Mouse (Mus musculus): ENCODE measurements around the gene Sept10. TPM values are rescaled to one million over a fixed set of nuclear protein-coding genes. Genes with fewer than 3 reads are reported as not detected.

Gene Sept10
- polyA plus RNA-seq, 1 experiment from 2014 or later = 12.8 TPM

DNA sequence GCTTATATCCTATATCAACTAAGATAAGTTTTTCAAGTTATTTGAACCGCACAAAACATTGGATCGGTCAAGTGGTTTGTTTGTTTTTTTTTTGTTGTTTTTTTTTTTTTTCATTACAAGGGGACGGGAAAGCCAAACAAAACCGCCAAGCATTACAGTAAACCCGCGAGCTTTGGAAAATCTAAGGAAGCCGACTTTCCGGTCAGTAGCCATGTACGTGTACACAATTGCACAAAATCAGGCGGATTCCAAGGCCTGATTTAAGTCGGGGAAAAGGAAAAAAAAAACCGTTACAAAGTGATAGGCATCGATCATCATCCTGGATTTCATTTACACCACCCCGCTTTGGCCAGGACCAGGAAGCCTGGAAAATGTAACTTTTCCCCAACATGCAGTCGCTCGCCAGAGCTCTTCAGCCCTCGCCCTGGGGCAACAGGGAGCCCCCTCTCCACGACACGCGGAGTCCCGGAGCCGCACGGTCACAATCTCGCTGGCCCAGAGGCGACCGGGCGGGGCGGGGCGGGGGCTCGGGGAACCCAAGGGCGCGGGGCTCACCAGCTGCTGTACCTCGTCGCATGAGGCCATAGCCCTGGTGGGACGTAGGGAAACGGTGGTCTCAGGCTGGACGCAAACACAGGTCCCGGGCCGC is 699 bp downstream of the Sept10 start:
- Histone ChIP-seq H3K4me2 (ENCODE audit: low read depth, low read length) (peak overlapping the region; percentile 57), H3K9ac (replicated peaks; ENCODE audit: low read depth, low read length) (peak overlapping the region; percentile 67), H3K9me3 (ENCODE audit: control insufficient read depth, low read length) (no peaks in the 10 kb centered on the region), H3K27me3 (ENCODE audit: control insufficient read depth, insufficient read depth, low read length) (peaks cover 2% of the 10 kb centered on the region; the same call in 1 of the 2 replicates), H3K36me3 (ENCODE audit: control insufficient read depth, insufficient read depth, low read length) (no peaks in the 10 kb centered on the region), H3K27ac (ENCODE audit: low read depth, low read length) (peak overlapping the region; percentile 95), H3K4me3 (ENCODE audit: low read depth, low read length) (peak overlapping the region; percentile 94), H3K4me1 (ENCODE audit: control insufficient read depth, insufficient read depth, low read length) (peaks cover 14% of the 10 kb centered on the region)
- 3% methylated on average over 39 of the region's 39 CpGs for WGBS
- no peak for ATAC-seq (ENCODE audit: low read depth)

DNA sequence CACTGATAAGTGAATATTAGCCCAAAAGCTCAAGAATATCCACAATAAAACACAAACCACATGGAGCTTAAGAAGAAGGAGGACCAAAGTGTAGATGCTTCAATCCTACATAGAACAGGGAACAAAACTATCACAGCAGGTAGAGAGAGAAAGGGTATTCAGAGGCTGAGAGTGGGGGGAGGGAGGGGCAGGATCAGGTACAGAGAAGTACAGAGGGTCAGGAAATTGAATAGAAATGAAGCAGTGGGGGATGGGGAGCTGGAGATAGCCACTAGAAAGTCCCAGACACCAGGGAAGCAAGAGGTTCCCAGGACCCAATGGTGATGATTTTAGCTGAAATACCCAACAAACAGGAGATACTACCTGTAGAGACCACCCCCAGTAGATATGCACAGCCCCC is 21.6 kb downstream of the Sept10 start:
- ATAC-seq (ENCODE audit: low read depth) = no peak
- Histone ChIP-seq H3K4me3 (ENCODE audit: low read depth, low read length) (no peak overlapping the region), H3K27ac (ENCODE audit: low read depth, low read length) (no peak overlapping the region), H3K4me1 (ENCODE audit: control insufficient read depth, insufficient read depth, low read length) (no peaks in the 10 kb centered on the region), H3K27me3 (ENCODE audit: control insufficient read depth, insufficient read depth, low read length) (no peaks in the 10 kb centered on the region), H3K4me2 (ENCODE audit: low read depth, low read length) (no peak overlapping the region), H3K9me3 (ENCODE audit: control insufficient read depth, low read length) (no peaks in the 10 kb centered on the region), H3K36me3 (ENCODE audit: control insufficient read depth, insufficient read depth, low read length) (no peaks in the 10 kb centered on the region), H3K9ac (replicated peaks; ENCODE audit: low read depth, low read length) (no peak overlapping the region)

DNA sequence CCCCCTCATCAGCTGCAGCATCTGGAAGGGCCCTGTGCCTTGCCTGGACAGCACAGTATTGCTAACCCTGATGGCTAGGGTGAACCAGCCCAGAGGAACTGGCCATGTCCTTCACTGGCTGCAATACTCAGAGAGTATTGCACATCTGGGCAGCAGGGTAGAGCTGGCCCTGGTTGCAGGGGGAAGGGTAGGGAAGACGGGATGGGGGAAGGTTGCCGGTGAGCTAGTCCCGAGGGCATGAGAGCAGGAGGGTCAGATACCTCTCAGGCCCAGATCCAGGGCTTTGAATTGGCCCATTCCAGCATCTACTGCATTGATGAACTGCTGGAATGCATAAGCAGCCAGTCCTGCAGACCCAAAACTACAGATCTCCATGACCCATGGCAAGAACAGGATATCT is 24.9 kb downstream of the Sept10 start:
- ATAC-seq (ENCODE audit: low read depth) = no peak
- Histone ChIP-seq H3K9me3 (ENCODE audit: control insufficient read depth, low read length) (no peaks in the 10 kb centered on the region), H3K4me1 (ENCODE audit: control insufficient read depth, insufficient read depth, low read length) (no peaks in the 10 kb centered on the region), H3K36me3 (ENCODE audit: control insufficient read depth, insufficient read depth, low read length) (no peaks in the 10 kb centered on the region), H3K27me3 (ENCODE audit: control insufficient read depth, insufficient read depth, low read length) (no peaks in the 10 kb centered on the region), H3K27ac (ENCODE audit: low read depth, low read length) (no peak overlapping the region), H3K4me3 (ENCODE audit: low read depth, low read length) (no peak overlapping the region), H3K9ac (replicated peaks; ENCODE audit: low read depth, low read length) (no peak overlapping the region), H3K4me2 (ENCODE audit: low read depth, low read length) (no peak overlapping the region)
- WGBS = 97% methylated on average over 3 of the region's 3 CpGs

DNA sequence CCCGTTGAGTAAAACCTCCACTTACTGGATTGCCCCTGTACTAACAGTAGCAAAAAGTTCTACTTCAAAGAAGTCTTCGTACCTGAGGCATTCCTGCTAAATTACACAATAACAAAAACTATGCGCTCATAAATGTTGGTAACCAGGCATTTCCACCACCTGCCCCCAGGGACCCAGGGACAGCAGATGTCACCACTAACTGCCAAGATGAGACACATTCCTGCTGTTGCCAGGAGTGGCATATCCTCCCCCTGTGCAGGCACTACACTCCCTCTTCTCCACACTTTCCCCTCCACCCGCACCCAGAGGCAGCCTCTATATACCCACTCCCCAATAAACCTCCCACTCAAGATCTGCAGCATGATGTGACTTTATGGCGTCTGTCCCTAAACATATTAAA is 26.8 kb downstream of the Sept10 start:
- Histone ChIP-seq H3K9ac (replicated peaks; ENCODE audit: low read depth, low read length) (no peak overlapping the region), H3K27ac (ENCODE audit: low read depth, low read length) (no peak overlapping the region), H3K27me3 (ENCODE audit: control insufficient read depth, insufficient read depth, low read length) (no peaks in the 10 kb centered on the region), H3K4me3 (ENCODE audit: low read depth, low read length) (no peak overlapping the region), H3K9me3 (ENCODE audit: control insufficient read depth, low read length) (no peaks in the 10 kb centered on the region), H3K4me1 (ENCODE audit: control insufficient read depth, insufficient read depth, low read length) (no peaks in the 10 kb centered on the region), H3K36me3 (ENCODE audit: control insufficient read depth, insufficient read depth, low read length) (no peaks in the 10 kb centered on the region), H3K4me2 (ENCODE audit: low read depth, low read length) (no peak overlapping the region)
- ATAC-seq (ENCODE audit: low read depth) = no peak
- 59% methylated on average over 5 of the region's 5 CpGs for WGBS

DNA sequence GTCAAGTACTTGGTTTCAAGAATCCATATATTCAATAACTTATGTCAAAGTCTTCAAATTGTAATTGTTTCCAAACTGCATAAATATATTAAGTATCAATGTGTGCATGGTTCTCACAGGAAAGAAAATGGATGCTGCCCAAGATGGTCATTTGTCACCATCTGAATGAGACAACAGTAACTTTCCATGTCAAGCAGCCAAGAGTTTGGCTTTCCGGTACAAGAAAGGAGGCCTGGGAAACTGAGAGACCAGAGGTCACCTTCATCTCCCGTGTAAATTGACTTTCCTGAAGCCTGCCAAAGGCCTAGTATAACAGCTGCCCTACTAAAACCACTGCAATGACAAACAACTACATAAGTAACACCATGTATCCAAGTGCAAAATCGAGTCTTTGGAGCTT is 39.3 kb downstream of the Sept10 start:
- Histone ChIP-seq H3K27me3 (ENCODE audit: control insufficient read depth, insufficient read depth, low read length) (no peaks in the 10 kb centered on the region), H3K27ac (ENCODE audit: low read depth, low read length) (no peak overlapping the region), H3K4me1 (ENCODE audit: control insufficient read depth, insufficient read depth, low read length) (no peaks in the 10 kb centered on the region), H3K4me2 (ENCODE audit: low read depth, low read length) (no peak overlapping the region), H3K36me3 (ENCODE audit: control insufficient read depth, insufficient read depth, low read length) (0 out of 2 replicates have a peak, but pooled peaks cover 4% of the 10 kb centered on the region), H3K9me3 (ENCODE audit: control insufficient read depth, low read length) (no peaks in the 10 kb centered on the region), H3K9ac (replicated peaks; ENCODE audit: low read depth, low read length) (no peak overlapping the region), H3K4me3 (ENCODE audit: low read depth, low read length) (no peak overlapping the region)
- WGBS = 74% methylated on average over 3 of the region's 3 CpGs
- no peak for ATAC-seq (ENCODE audit: low read depth)

DNA sequence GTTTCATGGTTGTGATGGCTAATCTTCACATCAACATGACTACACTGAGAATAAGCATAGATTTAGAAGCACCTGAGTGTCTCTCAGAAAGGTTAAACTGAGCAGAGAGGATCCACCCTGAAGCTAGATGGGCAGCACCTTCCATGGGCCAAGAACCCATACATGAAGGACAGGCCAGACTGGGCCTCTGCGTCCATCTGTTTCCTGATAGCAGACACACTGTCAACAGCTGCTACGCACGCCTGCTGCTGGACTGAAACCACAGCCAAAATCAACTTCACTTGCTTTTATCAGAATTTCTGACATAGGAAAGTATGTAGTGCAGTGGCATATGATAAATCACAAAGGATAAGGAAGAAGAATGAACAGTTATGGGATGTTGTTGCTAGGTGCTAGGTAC is 42.0 kb downstream of the Sept10 start:
- no peak for ATAC-seq (ENCODE audit: low read depth)
- H3K27me3 ChIP-seq (ENCODE audit: control insufficient read depth, insufficient read depth, low read length) = no peaks in the 10 kb centered on the region

DNA sequence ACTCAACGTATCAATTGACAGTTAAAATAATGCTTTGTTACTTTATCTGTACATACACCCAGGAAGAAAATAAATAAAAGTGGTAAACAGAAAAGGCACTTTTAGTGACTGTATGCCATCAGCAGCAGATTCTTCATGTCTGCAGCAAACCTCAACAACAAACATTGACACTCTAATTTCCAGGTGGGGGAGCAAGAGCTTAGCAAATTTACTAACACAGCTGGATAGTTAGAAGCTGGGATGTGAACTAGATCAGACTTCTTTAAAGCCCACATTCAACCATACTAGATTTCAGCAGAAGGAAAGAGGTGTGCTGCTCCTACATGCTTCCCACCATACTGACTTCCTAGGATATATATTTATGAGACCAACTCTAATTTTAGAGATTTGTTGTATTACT is 49.1 kb downstream of the Sept10 start:
- WGBS = 94% methylated on average over 1 of the region's 1 CpGs
- no peak for ATAC-seq (ENCODE audit: low read depth)
- Histone ChIP-seq H3K4me2 (ENCODE audit: low read depth, low read length) (no peak overlapping the region), H3K4me1 (ENCODE audit: control insufficient read depth, insufficient read depth, low read length) (no peaks in the 10 kb centered on the region), H3K9me3 (ENCODE audit: control insufficient read depth, low read length) (no peaks in the 10 kb centered on the region), H3K27me3 (ENCODE audit: control insufficient read depth, insufficient read depth, low read length) (no peaks in the 10 kb centered on the region), H3K9ac (replicated peaks; ENCODE audit: low read depth, low read length) (no peak overlapping the region), H3K4me3 (ENCODE audit: low read depth, low read length) (no peak overlapping the region), H3K36me3 (ENCODE audit: control insufficient read depth, insufficient read depth, low read length) (peaks cover 4% of the 10 kb centered on the region; the same call in 1 of the 2 replicates), H3K27ac (ENCODE audit: low read depth, low read length) (no peak overlapping the region)

More for the DNA sequence above, 42.0 kb downstream of the Sept10 start:
- 95% methylated on average over 3 of the region's 3 CpGs for WGBS
- Histone ChIP-seq H3K4me3 (ENCODE audit: low read depth, low read length) (no peak overlapping the region), H3K27ac (ENCODE audit: low read depth, low read length) (no peak overlapping the region), H3K4me2 (ENCODE audit: low read depth, low read length) (no peak overlapping the region), H3K36me3 (ENCODE audit: control insufficient read depth, insufficient read depth, low read length) (0 out of 2 replicates have a peak, but pooled peaks cover 4% of the 10 kb centered on the region), H3K9ac (replicated peaks; ENCODE audit: low read depth, low read length) (no peak overlapping the region), H3K9me3 (ENCODE audit: control insufficient read depth, low read length) (no peaks in the 10 kb centered on the region), H3K4me1 (ENCODE audit: control insufficient read depth, insufficient read depth, low read length) (no peaks in the 10 kb centered on the region)

DNA sequence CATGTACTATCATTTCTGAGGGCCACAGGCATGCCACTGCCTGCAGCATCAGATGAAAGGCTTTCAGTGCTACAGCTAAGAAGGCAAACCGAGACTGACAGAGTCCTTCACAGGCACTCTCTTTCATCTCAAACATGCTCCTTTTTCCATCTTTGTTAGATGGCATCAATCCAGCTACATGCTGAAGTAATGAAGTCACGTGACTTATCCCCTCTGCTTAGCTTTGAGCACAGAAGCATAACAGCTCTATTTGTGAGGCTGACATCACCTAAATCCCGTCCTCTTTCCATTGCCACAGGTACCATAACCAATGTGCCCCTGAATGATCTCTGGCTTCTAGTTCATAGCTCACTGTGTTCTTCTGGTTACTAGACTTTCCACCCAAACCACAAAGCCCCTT is 50.6 kb downstream of the Sept10 start:
- ATAC-seq (ENCODE audit: low read depth) = no peak

DNA sequence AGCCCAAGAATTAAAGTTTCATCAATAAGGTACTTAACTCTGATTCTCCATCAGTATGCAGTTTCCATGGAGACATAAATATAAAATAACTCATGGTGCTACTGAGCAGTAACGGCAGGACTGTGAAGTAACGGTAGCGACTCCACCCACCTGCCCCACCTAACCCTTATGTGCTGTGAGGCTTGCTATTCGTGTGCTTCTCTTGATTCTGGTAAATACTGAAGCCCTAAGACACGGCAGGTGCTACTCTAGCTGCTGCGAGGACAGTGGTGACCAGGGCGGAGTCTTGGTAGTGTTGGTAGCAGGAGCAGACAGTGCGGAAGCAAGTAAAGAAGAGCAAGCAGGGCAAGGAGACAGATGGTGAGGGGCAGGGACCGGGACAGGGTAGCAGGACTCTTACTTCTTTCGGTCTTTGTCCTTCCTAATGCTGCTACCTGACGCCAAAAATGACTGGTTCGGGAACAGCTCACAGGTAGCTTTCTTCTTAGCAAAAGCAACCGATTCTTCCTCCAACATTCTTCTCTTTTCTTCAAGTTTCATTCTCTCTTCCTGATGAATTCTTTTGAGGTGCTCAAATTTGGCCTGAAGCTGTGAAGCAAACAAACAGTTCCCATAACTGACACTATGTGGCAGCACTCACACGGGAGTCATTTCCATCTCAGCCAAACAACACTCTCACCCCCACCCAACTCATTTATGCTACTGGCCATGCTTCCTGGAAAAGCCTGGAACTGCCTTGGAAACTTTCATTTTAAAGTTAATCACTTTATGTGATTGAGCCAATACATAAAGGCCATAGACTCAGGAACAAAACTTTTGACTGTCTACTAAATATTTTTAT is 55.3 kb downstream of the Sept10 start:
- H3K9ac ChIP-seq (replicated peaks; ENCODE audit: low read depth, low read length) = no peak overlapping the region
- 69% methylated on average over 14 of the region's 14 CpGs for WGBS

More for the DNA sequence above, 50.6 kb downstream of the Sept10 start:
- Histone ChIP-seq H3K9me3 (ENCODE audit: control insufficient read depth, low read length) (no peaks in the 10 kb centered on the region), H3K27me3 (ENCODE audit: control insufficient read depth, insufficient read depth, low read length) (no peaks in the 10 kb centered on the region), H3K4me1 (ENCODE audit: control insufficient read depth, insufficient read depth, low read length) (no peaks in the 10 kb centered on the region), H3K4me3 (ENCODE audit: low read depth, low read length) (no peak overlapping the region), H3K36me3 (ENCODE audit: control insufficient read depth, insufficient read depth, low read length) (peaks cover 4% of the 10 kb centered on the region; the same call in 1 of the 2 replicates), H3K9ac (replicated peaks; ENCODE audit: low read depth, low read length) (no peak overlapping the region), H3K27ac (ENCODE audit: low read depth, low read length) (no peak overlapping the region), H3K4me2 (ENCODE audit: low read depth, low read length) (no peak overlapping the region)
- 76% methylated on average over 3 of the region's 3 CpGs for WGBS

More for the DNA sequence above, 55.3 kb downstream of the Sept10 start:
- ATAC-seq (ENCODE audit: low read depth) = no peak
- H3K27me3 ChIP-seq (ENCODE audit: control insufficient read depth, insufficient read depth, low read length) = no peaks in the 10 kb centered on the region
- peaks cover 4% of the 10 kb centered on the region; the same call in 1 of the 2 replicates for H3K36me3 ChIP-seq (ENCODE audit: control insufficient read depth, insufficient read depth, low read length)
- H3K9me3 ChIP-seq (ENCODE audit: control insufficient read depth, low read length) = no peaks in the 10 kb centered on the region
- H3K4me1 ChIP-seq (ENCODE audit: control insufficient read depth, insufficient read depth, low read length) = no peaks in the 10 kb centered on the region
- no peak overlapping the region for H3K27ac ChIP-seq (ENCODE audit: low read depth, low read length)
- H3K4me2 ChIP-seq (ENCODE audit: low read depth, low read length) = no peak overlapping the region
- H3K4me3 ChIP-seq (ENCODE audit: low read depth, low read length) = no peak overlapping the region
